Mouse (Mus musculus) liver, embryonic 16.5 days (tissue): ENCODE results near the gene Pcgf1. TPM values are rescaled to one million over a fixed set of nuclear protein-coding genes. Genes with fewer than 3 reads are reported as not detected.

Experiments
- ATAC-seq: fragments of 200-750 bp; cut with Nextera tagmentation; 2 replicates; pipeline ENCODE4 v1.8.0; 2017; ENCODE audit warnings: low read depth, mild to moderate bottlenecking, moderate number of reproducible peaks, moderate library complexity
- H3K27ac ChIP-seq: fragments of 300-500 bp; sonication (generic); 2 replicates; pipeline ENCODE4 v1.5.1; 2014; ENCODE audit warnings: mild to moderate bottlenecking, low read length
- H3K27me3 ChIP-seq: fragments of 300-500 bp; sonication (generic); 2 replicates; pipeline ENCODE4 v1.6.1; 2014; ENCODE audit warnings: low read depth, low read length, mixed read lengths; ENCODE audit not compliant: control insufficient read depth, insufficient read depth
- H3K36me3 ChIP-seq: fragments of 300-500 bp; sonication (generic); 2 replicates; pipeline ENCODE4 v1.6.1; 2014; ENCODE audit warnings: mild to moderate bottlenecking; ENCODE audit not compliant: control insufficient read depth, insufficient read depth
- H3K4me1 ChIP-seq: fragments of 300-500 bp; sonication (generic); 2 replicates; pipeline ENCODE4 v1.6.1; 2014; ENCODE audit warnings: low read depth, low read length, mixed read lengths; ENCODE audit not compliant: control insufficient read depth
- H3K4me2 ChIP-seq: fragments of 300-500 bp; sonication (generic); 2 replicates; pipeline ENCODE4 v1.6.1; 2014; ENCODE audit warnings: low read depth, low read length, mixed read lengths
- H3K4me3 ChIP-seq: fragments of 300-500 bp; sonication (generic); 2 replicates; pipeline ENCODE4 v1.5.1; 2014; ENCODE audit warnings: low read depth, mild to moderate bottlenecking, low read length
- H3K9ac ChIP-seq: fragments of 300-500 bp; sonication (generic); 2 replicates; pipeline ENCODE4 v1.6.1; 2014; ENCODE audit warnings: low read depth, low read length
- H3K9me3 ChIP-seq: fragments of 300-500 bp; sonication (generic); replicated peaks from 2 replicates; pipeline ENCODE4 v1.6.1; 2016; ENCODE audit warnings: low read length; ENCODE audit not compliant: control insufficient read depth
- WGBS: fragments of 180-500 bp; shearing (Covaris S2); extraction: QIAGEN DNeasy Blood & Tissue Kit; methylation state at CpG from one replicate; pipeline ENCODE4 v1.1.7; 2014; ENCODE audit not compliant: insufficient replicate concordance; 5-methylcytosine and 5-hydroxymethylcytosine counted together
- polyA plus RNA-seq: library from polyadenylated mRNA; unstranded; fragments of >200 nt; fragmentation: Nextera tagmentation; extraction: Ambion mirVana; gene quantifications from 2 replicates; pipeline ENCODE4 v1.2.1, GENCODE M21; 2015

The Pcgf1 gene
- polyA plus RNA-seq, 1 experiment from 2014 or later, result 15.6 TPM

DNA sequence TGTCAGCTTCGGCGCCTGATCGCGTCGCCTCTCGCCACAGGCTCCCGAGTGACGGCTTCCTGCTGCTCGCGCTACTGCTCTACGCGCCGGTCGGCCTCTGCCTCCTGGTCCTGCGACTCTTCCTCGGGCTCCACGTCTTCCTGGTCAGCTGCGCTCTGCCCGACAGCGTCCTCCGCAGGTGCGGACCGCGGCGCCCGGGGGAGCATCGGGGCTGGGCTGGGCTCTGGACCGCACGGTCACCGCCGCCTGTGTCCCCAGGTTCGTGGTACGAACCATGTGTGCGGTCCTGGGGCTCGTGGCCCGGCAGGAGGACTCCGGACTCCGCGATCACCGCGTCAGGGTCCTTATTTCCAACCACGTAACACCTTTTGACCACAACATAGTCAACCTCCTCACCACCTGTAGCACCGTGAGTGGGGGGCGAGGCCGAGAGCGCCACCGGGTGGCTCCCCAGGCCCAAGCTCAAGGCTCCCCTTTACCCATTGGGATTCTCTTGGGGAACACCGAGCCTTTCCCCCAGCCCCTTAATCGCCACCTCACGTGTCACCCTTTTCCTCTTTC lies 22.7 kb upstream of the Pcgf1 start, which contains the start of gene Htra2:
Gene Htra2 (minus strand): TSS at position 403 of the 561 bp plus-strand sequence.
- H3K4me2 ChIP-seq, result peak within 1 kb of the TSS; percentile 96
- no peaks in the 10 kb centered on the region for H3K9me3 ChIP-seq
- H3K9ac ChIP-seq, result peak within 1 kb of the TSS; percentile 92
- peaks cover 28% of the 10 kb centered on the region for H3K36me3 ChIP-seq
- no peaks in the 10 kb centered on the region for H3K27me3 ChIP-seq
- peak within 1 kb of the TSS; percentile 90 for H3K4me3 ChIP-seq
- H3K27ac ChIP-seq, result peak within 1 kb of the TSS; percentile 93
- peaks cover 31% of the 10 kb centered on the region for H3K4me1 ChIP-seq
- ATAC-seq, result peak; percentile 9
- under 1% methylated on average over 50 of the region's 50 CpGs for WGBS

DNA sequence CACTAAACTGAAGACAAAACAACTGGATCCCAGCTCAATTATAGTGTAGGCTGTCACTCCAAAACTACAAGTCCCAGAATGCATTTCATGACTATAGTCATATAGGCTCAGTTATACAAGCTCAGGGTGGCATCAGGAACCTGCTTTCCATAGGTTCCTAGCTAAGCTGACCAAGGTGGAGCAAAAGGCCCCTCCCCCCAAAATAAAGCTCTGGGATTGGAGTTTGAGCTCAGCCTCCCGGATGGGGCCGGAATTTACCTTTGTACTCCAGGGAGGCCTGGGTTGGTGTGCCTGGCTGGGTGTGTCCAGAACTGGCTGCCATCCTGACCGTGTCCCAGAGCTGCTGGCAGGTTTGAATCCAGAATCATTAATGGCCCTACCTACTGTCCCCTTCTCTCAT lies 19.9 kb upstream of the Pcgf1 start, which contains the start of gene Dqx1:
Gene Dqx1 (plus strand): TSS at position 55 of the 400 bp plus-strand sequence.
- Histone ChIP-seq H3K4me2 (peak within 1 kb of the TSS; percentile 30), H3K9me3 (no peaks in the 10 kb centered on the region), H3K4me1 (peaks cover 21% of the 10 kb centered on the region), H3K4me3 (peak within 1 kb of the TSS; percentile 38), H3K9ac (no peak within 1 kb of the TSS; the same call in 1 of the 2 replicates), H3K27me3 (peaks cover 15% of the 10 kb centered on the region), H3K27ac (0 out of 2 replicates have a peak within 1 kb of the TSS, but pooled peaks have one; percentile 16), H3K36me3 (peaks cover 15% of the 10 kb centered on the region)
- WGBS, result 48% methylated on average over 3 of the region's 3 CpGs
- peak; percentile 12 for ATAC-seq

DNA sequence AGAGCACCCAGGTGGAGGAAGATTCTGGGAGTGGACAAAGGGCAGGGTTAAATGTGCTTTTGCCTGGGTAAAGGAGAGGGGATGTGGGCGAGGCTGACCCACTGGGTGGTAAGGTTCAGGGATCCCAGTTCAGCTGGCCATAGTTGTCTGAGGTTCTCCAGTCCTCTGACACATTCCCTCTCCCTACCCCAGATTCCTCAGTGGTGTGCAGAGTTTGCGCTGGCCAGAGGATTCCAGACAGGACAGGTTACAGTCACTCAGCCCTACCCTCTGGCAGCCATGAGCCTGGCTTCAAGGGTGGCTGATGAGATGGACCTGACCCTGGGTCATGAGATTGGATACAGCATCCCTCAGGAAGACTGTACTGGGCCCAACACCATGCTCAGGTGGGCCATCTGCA lies 18.9 kb upstream of the Pcgf1 start:
- Histone ChIP-seq H3K9me3 (no peaks in the 10 kb centered on the region), H3K27ac (no peak overlapping the region), H3K4me2 (peak overlapping the region; percentile 30), H3K36me3 (peaks cover 15% of the 10 kb centered on the region), H3K27me3 (peaks cover 24% of the 10 kb centered on the region), H3K4me3 (peak overlapping the region; percentile 38), H3K9ac (no peak overlapping the region; the same call in 1 of the 2 replicates), H3K4me1 (peaks cover 15% of the 10 kb centered on the region)
- no peak for ATAC-seq
- 70% methylated on average over 2 of the region's 2 CpGs for WGBS

DNA sequence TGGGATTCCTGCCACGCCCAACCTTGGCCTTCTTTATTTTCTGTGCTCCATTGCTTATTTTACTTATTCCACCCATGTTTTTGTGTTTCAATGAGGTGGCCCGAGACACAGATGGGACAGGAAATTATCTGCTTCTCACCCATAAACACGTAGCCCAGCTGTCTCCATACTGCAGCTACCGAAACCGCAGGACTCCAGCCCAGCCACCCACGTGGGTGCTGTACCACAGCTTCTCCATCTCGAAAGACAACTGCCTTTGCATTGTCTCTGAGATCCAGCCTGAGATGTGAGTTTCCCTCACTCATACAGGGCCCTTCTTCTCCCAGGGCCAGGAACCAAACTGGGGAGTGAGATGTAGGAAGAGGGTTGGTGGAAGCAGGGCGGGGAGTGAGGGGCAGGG lies 11.7 kb upstream of the Pcgf1 start:
- Histone ChIP-seq H3K4me3 (no peak overlapping the region), H3K36me3 (no peaks in the 10 kb centered on the region), H3K9ac (no peak overlapping the region), H3K27ac (no peak overlapping the region), H3K9me3 (no peaks in the 10 kb centered on the region), H3K4me2 (no peak overlapping the region), H3K4me1 (peaks cover 14% of the 10 kb centered on the region), H3K27me3 (peaks cover 97% of the 10 kb centered on the region)
- ATAC-seq, result no peak
- 27% methylated on average over 8 of the region's 8 CpGs for WGBS

DNA sequence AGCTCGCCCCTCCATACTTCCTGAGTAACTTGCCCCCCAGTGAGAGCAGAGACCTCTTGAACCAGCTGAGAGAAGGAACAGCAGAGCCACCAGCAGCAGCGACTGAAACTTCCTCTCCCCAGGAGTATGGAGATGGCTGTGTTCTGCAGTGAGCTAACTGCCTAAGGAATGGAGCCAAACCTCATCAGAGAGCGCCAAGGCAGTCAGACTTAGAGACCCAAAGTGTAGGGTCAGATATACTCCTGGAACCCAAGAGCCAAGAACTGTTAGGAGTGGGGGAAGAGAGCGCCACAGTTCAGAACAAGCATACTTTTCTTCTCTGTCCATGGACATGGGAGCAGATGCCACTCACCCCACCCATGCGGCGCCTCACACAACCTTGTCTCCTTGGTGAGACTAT lies 11.2 kb upstream of the Pcgf1 start:
- Histone ChIP-seq H3K4me2 (no peak overlapping the region), H3K9me3 (no peaks in the 10 kb centered on the region), H3K9ac (no peak overlapping the region), H3K27ac (no peak overlapping the region), H3K4me3 (no peak overlapping the region), H3K4me1 (peaks cover 19% of the 10 kb centered on the region), H3K27me3 (peaks cover 99% of the 10 kb centered on the region), H3K36me3 (no peaks in the 10 kb centered on the region)
- ATAC-seq, result no peak
- 31% methylated on average over 6 of the region's 6 CpGs for WGBS

DNA sequence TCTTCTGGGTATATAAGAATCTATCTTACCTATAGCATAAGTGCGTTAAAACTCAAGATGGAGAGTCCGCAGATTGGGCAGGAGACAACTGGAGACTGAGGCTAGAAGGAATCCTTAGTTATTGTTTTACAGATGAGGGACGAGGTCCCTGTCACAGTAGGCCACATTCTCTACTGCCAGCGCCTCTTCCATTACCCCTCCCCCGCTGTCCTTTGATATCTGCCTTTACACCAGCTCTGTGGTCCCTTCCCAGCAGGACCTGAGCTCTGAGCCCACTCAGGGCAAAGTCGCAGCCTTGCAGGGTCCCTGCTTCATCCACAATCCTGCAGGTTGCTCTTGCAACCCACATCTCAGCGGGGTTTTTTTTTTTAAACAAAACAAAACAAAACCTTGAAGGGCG lies 9.4 kb upstream of the Pcgf1 start:
- Histone ChIP-seq H3K27me3 (peaks cover 100% of the 10 kb centered on the region), H3K9me3 (no peaks in the 10 kb centered on the region), H3K4me1 (peaks cover 19% of the 10 kb centered on the region), H3K4me2 (peak overlapping the region; percentile 55; the same call in 1 of the 2 replicates), H3K9ac (no peak overlapping the region), H3K4me3 (no peak overlapping the region), H3K27ac (no peak overlapping the region), H3K36me3 (no peaks in the 10 kb centered on the region)
- no peak for ATAC-seq
- WGBS, result 9% methylated on average over 8 of the region's 8 CpGs

DNA sequence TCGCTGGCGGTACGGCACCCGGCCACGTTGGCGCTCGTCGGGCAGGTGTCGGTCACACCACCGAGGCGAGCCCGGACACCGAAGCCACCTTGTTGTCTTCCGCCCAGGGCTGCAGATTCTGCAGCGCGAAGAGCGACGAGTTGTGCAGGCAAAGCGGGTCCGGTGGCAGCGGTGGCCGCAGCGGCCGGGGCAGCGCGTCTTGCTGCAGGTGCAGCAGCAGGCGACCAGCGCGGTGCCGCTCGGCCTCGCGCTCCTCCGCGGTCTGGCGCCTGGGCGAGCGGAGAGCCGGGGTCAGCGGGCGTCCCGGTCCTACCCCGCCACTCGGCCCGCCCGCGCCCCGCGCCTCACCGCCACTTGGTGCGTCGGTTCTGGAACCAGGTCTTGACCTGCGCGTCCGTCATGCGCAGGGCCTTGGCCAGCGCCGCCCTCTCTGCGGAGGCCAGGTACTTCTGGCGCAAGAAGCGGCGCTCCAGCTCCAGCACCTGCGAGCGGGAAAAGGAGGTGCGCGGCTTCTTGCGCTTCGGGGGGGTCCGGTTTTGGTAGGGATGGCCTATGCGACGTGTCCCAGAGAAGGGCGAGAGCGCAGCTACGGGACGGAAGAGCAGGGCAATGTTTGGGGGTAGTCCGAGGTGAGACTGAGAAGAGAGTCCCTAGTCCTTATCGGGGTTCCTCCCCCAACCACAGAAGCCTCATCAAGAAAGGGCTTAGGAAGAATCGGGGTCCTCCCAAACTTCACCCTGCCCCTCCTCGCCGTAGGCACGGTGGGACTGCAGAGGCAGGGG lies 8.8 kb upstream of the Pcgf1 start:
- H3K9ac ChIP-seq, result no peak overlapping the region
- no peaks in the 10 kb centered on the region for H3K9me3 ChIP-seq
- H3K4me1 ChIP-seq, result peaks cover 19% of the 10 kb centered on the region
- H3K27ac ChIP-seq, result no peak overlapping the region
- peak overlapping the region; percentile 55 for H3K4me2 ChIP-seq
- 2% methylated on average over 78 of the region's 81 CpGs for WGBS
- peaks cover 99% of the 10 kb centered on the region for H3K27me3 ChIP-seq
- H3K4me3 ChIP-seq, result peak overlapping the region; percentile 34
- H3K36me3 ChIP-seq, result no peaks in the 10 kb centered on the region
- no peak for ATAC-seq

DNA sequence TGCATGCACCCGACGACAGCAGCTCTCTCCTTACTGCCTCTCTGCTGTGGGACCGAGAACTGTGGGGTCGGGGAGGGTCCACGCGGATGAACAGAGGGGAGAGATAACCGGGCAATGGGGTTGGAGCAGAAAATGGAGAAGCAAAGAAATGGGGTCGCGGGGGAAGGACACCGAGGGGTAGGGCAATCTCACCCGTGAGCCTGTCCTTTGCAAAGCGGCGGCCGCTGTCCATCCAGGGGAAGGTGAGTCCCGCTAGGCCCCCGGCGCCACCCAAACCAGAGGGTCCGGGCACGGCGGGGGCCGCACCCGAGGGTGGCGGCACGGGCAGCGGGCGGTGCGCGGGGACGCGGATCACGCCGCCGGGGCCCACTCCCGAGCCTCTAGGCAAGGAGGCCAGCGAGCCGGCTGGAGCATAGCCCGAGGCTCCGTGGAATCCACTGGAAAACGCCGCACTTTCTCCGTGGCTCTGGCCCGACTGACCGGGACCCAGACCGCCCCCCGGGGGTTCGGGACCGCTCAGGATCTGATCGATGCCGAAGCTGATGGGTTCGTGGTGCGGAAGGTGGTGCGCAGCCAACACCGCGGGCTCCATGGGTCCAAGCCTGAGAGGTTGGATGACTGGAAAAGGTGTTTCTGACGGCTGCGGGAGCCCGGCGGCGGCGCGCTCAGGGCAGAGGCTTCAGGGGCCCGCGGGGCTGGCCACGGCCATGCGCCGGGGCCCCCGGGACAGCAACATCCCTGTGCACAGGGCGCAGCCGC lies 8.0 kb upstream of the Pcgf1 start:
- Histone ChIP-seq H3K36me3 (no peaks in the 10 kb centered on the region), H3K4me2 (no peak overlapping the region), H3K4me1 (peaks cover 19% of the 10 kb centered on the region), H3K9ac (no peak overlapping the region), H3K27ac (no peak overlapping the region), H3K4me3 (peak overlapping the region; percentile 13), H3K9me3 (no peaks in the 10 kb centered on the region), H3K27me3 (peaks cover 99% of the 10 kb centered on the region)
- WGBS, result 1% methylated on average over 69 of the region's 69 CpGs
- no peak for ATAC-seq

DNA sequence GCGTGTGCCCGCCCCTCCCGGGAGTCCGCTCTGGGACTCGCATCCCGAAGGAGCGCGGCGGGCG lies 7.6 kb upstream of the Pcgf1 start, which contains the start of gene Tlx2:
Gene Tlx2 (minus strand): TSS at position 47 of the 64 bp plus-strand sequence.
- Histone ChIP-seq H3K4me3 (peak within 1 kb of the TSS; percentile 34), H3K9me3 (no peaks in the 10 kb centered on the region), H3K9ac (no peak within 1 kb of the TSS), H3K4me1 (peaks cover 19% of the 10 kb centered on the region), H3K36me3 (no peaks in the 10 kb centered on the region), H3K27me3 (peaks cover 98% of the 10 kb centered on the region), H3K27ac (no peak within 1 kb of the TSS), H3K4me2 (no peak within 1 kb of the TSS)
- whole genome bisulfite sequencing, result 0% methylated on average over 10 of the region's 10 CpGs
- no peak for ATAC-seq
